Mouse (Mus musculus) lung, embryonic 14.5 days (tissue): ENCODE measurements at regions not wholly inside any gene's neighbourhood (a gene's known extent, or its start where the extent isn't known, plus 50 kb on each side); places are given as distances from the start of the nearest gene placed in this dataset.
A peak's percentile ranks its signal among the peaks of the same experiment; 100 is the strongest.

Experiments used
- ATAC-seq: fragments of 200-750 bp; cut with Nextera tagmentation; 2 replicates; pipeline ENCODE4 v1.8.0; 2017; ENCODE audit warnings: mild to moderate bottlenecking, moderate TSS enrichment, moderate library complexity; ENCODE audit not compliant: insufficient read depth
- DNase-seq: peaks from one replicate; pipeline ENCODE4 v3.0.0-alpha.2; 2015
- H3K27ac ChIP-seq: fragments of 300-500 bp; sonication (generic); 2 replicates; pipeline ENCODE4 v1.5.1; 2014; ENCODE audit warnings: low read depth, mild to moderate bottlenecking, moderate library complexity
- H3K27me3 ChIP-seq: fragments of 300-500 bp; sonication (generic); 2 replicates; pipeline ENCODE4 v1.6.1; 2014; ENCODE audit warnings: low read length, control low read depth; ENCODE audit not compliant: insufficient read depth
- H3K36me3 ChIP-seq: fragments of 300-500 bp; sonication (generic); 2 replicates; pipeline ENCODE4 v1.6.1; 2014; ENCODE audit warnings: control low read depth; ENCODE audit not compliant: insufficient read depth
- H3K4me1 ChIP-seq: fragments of 300-500 bp; sonication (generic); 2 replicates; pipeline ENCODE4 v1.6.1; 2014; ENCODE audit warnings: antibody characterized with exemption, control low read depth; ENCODE audit not compliant: insufficient read depth
- H3K4me2 ChIP-seq: fragments of 300-500 bp; sonication (generic); 2 replicates; pipeline ENCODE4 v1.6.1; 2014; ENCODE audit warnings: mild to moderate bottlenecking
- H3K4me3 ChIP-seq: fragments of 300-500 bp; sonication (generic); 2 replicates; pipeline ENCODE4 v1.5.1; 2014; ENCODE audit warnings: low read depth, low read length
- H3K9ac ChIP-seq: fragments of 300-500 bp; sonication (generic); 2 replicates; pipeline ENCODE4 v1.6.1; 2014
- H3K9me3 ChIP-seq: fragments of 300-500 bp; sonication (generic); 2 replicates; pipeline ENCODE4 v1.6.1; 2016; ENCODE audit warnings: low read depth, low read length, control low read depth
- CTCF ChIP-seq: IDR thresholded peaks from 2 replicates; pipeline ENCODE4 v1.5.1; 2016; ENCODE audit warnings: antibody characterized with exemption, low read depth
- WGBS: fragments of 180-500 bp; shearing (Covaris S2); extraction: QIAGEN DNeasy Blood & Tissue Kit; methylation state at CpG from one replicate; pipeline ENCODE4 v1.1.7; 2014; 5-methylcytosine and 5-hydroxymethylcytosine counted together

DNA sequence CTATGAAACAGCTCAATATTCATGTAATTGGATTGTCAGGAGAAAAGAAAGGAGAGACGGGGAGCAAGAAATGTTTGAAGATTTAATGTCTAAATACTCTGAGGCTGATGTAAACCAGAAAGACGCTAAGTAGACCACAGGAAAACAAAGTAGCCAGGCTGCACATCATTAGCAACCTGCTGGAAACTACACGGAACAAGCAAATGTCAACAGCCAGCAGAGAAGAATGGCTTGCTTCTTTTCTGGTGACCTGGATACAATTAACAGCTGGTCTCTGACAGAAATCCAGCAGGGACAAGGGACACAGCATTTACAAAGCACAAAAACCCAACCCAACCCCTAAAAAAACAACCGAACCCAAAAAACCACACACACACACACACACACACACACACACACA lies 413.6 kb downstream of the Glrx3 start:
- Histone ChIP-seq H3K27ac (no peak overlapping the region), H3K9ac (no peak overlapping the region), H3K4me3 (no peak overlapping the region), H3K36me3 (no peaks in the 10 kb centered on the region), H3K4me1 (no peaks in the 10 kb centered on the region), H3K9me3 (no peaks in the 10 kb centered on the region), H3K4me2 (no peak overlapping the region), H3K27me3 (no peaks in the 10 kb centered on the region)
- 29% methylated on average over 4 of the region's 4 CpGs for WGBS
- TF ChIP-seq CTCF: no peak
- DNase-seq (no peak), ATAC-seq (no peak)

DNA sequence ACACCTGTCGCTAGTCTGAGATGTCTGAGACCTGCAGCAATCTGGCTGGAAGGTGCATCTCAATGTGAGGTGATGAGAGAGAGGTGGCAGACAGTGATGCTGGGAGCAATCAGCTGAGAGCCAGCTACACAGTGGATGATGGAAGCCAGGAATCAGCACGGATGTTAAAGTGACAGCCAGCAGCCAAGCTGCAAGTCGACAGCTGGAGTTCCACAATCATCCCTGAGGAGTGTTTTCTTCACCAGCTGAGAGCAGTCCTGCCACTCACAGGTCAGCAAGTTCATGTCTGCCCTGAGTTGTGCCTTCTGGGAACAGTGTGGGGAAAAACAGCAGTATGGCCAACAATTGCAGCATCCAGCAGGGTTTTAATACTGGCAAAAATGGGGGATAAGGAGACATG lies 422.3 kb downstream of the Glrx3 start:
- H3K4me2 ChIP-seq: no peak overlapping the region
- TF ChIP-seq CTCF: no peak
- WGBS: 32% methylated on average over 3 of the region's 3 CpGs
- ATAC-seq (no peak), DNase-seq (peak; percentile 8)
- no peak overlapping the region for H3K9ac ChIP-seq
- no peaks in the 10 kb centered on the region for H3K27me3 ChIP-seq
- no peak overlapping the region for H3K4me3 ChIP-seq
- H3K36me3 ChIP-seq: no peaks in the 10 kb centered on the region
- H3K4me1 ChIP-seq: no peaks in the 10 kb centered on the region
- H3K27ac ChIP-seq: no peak overlapping the region
- H3K9me3 ChIP-seq: no peaks in the 10 kb centered on the region

DNA sequence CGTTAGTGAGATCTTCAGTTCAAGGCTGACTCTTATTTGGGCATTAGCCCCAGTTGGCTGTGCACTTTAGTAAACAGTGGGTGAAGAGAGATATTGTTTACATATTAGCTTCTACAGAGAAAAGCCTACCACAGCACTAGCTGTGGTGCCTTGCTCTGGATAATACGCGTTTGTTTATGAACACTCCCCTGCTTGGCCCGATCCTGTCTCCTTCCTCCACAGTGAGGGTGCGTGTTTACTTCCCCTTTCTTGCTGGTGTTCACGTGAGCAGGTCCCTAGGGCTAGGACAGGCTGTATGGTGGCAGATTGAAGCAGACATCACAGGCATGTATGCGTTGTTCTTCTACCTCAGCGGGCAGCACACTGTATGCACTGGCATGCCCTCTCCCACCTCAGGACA lies 423.1 kb downstream of the Glrx3 start:
- ATAC-seq (peak; percentile 62), DNase-seq (no peak)
- Histone ChIP-seq H3K27ac (no peak overlapping the region), H3K9me3 (no peaks in the 10 kb centered on the region), H3K27me3 (no peaks in the 10 kb centered on the region), H3K36me3 (no peaks in the 10 kb centered on the region), H3K4me3 (no peak overlapping the region), H3K9ac (no peak overlapping the region), H3K4me2 (no peak overlapping the region), H3K4me1 (no peaks in the 10 kb centered on the region)
- no peak for TF ChIP-seq CTCF
- 29% methylated on average over 8 of the region's 8 CpGs for WGBS

DNA sequence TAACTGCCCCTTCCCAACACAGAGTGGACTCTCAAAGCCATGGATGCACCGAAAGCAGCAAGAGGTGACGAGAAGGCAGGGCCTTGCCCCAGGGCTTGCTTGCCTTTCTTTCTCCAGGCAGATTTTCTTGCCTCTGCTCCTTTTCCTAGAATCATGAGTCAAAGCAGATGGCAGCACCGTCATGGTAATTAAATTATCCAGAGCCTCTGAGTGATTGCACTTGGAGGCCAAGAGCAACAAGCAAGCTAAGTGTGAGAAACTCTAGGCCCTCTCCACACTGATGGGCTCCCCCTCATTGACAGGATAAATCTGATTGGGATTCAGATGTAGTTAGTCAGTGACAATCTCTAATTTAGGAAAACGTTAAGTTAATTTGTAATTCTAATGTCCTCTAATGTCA lies 427.5 kb downstream of the Glrx3 start:
- DNase-seq: no peak
- Histone ChIP-seq H3K9ac (no peak overlapping the region), H3K4me2 (no peak overlapping the region), H3K9me3 (no peaks in the 10 kb centered on the region), H3K27me3 (no peaks in the 10 kb centered on the region), H3K27ac (no peak overlapping the region), H3K36me3 (no peaks in the 10 kb centered on the region), H3K4me3 (no peak overlapping the region), H3K4me1 (no peaks in the 10 kb centered on the region)
- ATAC-seq: no peak
- no peak for TF ChIP-seq CTCF
- WGBS: 53% methylated on average over 4 of the region's 4 CpGs

- no peak overlapping the region for H3K4me2 ChIP-seq
- no peaks in the 10 kb centered on the region for H3K4me1 ChIP-seq
- TF ChIP-seq CTCF: no peak
- ATAC-seq (no peak), DNase-seq (no peak)
- 37% methylated on average over 7 of the region's 7 CpGs for WGBS
- H3K36me3 ChIP-seq: no peaks in the 10 kb centered on the region
- H3K27ac ChIP-seq: no peak overlapping the region
- H3K9ac ChIP-seq: no peak overlapping the region
- H3K9me3 ChIP-seq: no peaks in the 10 kb centered on the region
- no peak overlapping the region for H3K4me3 ChIP-seq
- no peaks in the 10 kb centered on the region for H3K27me3 ChIP-seq
These were observed 428.0 kb downstream of the Glrx3 start for GRCm38 (mm10) chr7:137865457-137865856.

DNA sequence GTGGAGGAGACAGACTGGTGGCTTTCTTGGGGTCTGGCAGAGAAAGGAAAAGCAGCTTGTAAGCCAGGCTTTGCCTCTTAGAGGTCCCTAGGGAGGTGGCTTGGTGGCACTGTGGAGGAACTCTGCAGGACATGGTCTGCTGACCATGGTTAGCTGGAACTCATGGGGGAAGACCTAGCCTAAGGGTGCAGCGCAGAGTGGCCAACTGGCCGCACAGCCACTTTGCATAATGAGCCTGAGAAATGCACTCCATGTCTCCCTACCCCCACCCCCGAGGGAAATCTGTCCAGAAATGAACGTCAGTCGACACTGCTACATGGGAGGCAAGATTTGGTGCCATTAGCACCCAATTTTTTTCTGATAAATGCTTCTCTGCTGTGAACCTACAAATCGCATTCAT lies 429.5 kb downstream of the Glrx3 start:
- H3K36me3 ChIP-seq: no peaks in the 10 kb centered on the region
- H3K9me3 ChIP-seq: no peaks in the 10 kb centered on the region
- no peak overlapping the region for H3K4me2 ChIP-seq
- no peak overlapping the region for H3K4me3 ChIP-seq
- H3K27me3 ChIP-seq: no peaks in the 10 kb centered on the region
- no peak for DNase-seq
- ATAC-seq: no peak
- H3K4me1 ChIP-seq: no peaks in the 10 kb centered on the region
- no peak overlapping the region for H3K9ac ChIP-seq
- TF ChIP-seq CTCF: no peak
- no peak overlapping the region for H3K27ac ChIP-seq
- 61% methylated on average over 6 of the region's 6 CpGs for WGBS

DNA sequence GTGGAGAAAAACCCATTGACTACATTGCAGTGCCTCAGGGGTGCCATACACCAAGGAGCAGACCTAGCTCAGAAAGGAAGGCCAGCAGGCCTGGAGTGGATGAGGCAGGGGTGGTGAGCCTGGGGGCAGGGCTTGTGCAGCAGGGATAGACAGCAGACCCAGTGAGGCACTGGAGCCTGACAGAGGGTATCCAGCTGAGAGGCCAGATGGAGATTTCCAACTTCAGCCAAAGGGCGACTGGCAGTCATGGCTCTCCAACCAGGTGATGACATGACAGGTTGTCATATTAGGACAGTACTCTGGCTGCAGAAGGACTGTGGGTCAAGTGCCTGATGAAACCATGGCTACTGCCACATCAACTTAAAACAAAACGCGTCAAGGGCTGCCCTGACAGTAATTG lies 431.1 kb downstream of the Glrx3 start:
- no peaks in the 10 kb centered on the region for H3K9me3 ChIP-seq
- no peak overlapping the region for H3K4me2 ChIP-seq
- no peak overlapping the region for H3K4me3 ChIP-seq
- no peaks in the 10 kb centered on the region for H3K27me3 ChIP-seq
- 66% methylated on average over 3 of the region's 3 CpGs for WGBS
- DNase-seq (no peak), ATAC-seq (no peak)
- no peak overlapping the region for H3K27ac ChIP-seq
- H3K4me1 ChIP-seq: no peaks in the 10 kb centered on the region
- no peak overlapping the region for H3K9ac ChIP-seq
- TF ChIP-seq CTCF: no peak
- H3K36me3 ChIP-seq: no peaks in the 10 kb centered on the region

GRCm38 (mm10) chr7:137875306-137875705 lies 437.9 kb downstream of the Glrx3 start:
- no peak overlapping the region for H3K27ac ChIP-seq
- ATAC-seq: no peak
- 89% methylated on average over 2 of the region's 2 CpGs for WGBS

More at GRCm38 (mm10) chr7:137875306-137875705, 437.9 kb downstream of the Glrx3 start:
- Histone ChIP-seq H3K4me3 (no peak overlapping the region), H3K36me3 (no peaks in the 10 kb centered on the region), H3K27me3 (no peaks in the 10 kb centered on the region), H3K9me3 (no peaks in the 10 kb centered on the region; the same call in 1 of the 2 replicates), H3K9ac (no peak overlapping the region), H3K4me2 (no peak overlapping the region), H3K4me1 (no peaks in the 10 kb centered on the region)
- DNase-seq: no peak
- no peak for TF ChIP-seq CTCF
